Comparison of ENCODE assay signal across 8 mouse cellular contexts in the genomic region with DNA sequence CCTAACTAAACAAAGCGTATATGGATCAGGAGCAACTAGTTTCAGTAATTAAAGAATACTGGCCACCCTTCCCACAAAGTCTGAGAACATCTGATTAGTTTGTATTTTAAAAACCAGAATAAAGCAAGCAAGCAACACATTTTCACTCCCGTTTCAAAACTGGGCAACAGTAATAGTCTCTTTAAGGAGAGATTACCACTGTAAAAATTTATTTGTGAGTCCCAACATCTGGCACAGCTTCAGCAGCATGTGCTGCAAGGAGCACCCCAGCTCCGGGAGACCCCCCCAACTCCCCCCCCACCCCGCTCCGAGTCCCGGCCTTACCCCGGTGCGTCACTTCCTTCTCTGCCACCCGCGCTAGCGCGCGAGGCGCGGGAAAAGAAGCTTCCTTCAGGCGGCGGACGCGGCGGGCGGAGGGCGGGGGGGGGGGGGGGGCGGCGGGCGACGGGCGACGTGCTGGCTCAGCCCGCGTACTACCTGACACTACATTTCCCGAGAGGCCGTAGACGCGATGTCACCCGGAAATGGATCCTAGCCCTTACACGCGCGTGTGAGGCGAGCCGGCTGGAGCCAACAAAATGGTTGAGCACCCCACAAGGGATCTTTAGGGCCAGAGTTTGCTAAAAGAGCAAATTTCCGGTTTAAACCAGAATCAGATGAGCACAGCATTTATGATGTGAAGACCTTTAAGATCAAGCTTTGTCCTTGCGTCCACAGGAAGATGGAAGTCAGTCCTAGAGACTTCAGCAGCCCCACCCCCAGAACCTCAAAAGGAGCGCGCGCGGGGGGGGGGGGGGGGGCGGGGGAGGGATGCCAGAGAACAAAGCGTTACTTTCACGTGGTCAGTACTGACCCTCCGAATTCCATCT. TPM values are rescaled to one million over a fixed set of nuclear protein-coding genes. Genes with fewer than 3 reads are reported as not detected.
DNase-seq lines count a peak whose midpoint lies in the region; ATAC-seq lines count a peak whose summit lies in the region.

No protein-coding gene starts in this region.

- H3K4me3 ChIP-seq in intestine, embryonic 14.5 days (ENCODE audit: low read depth, low read length) = peak overlapping the region; percentile 52

- H3K27ac ChIP-seq in intestine, embryonic 14.5 days (ENCODE audit: low read depth) = peak overlapping the region; percentile 93

- peak; percentile 97 for ATAC-seq in intestine, embryonic 14.5 days (replicated peaks; ENCODE audit: low FRiP score, low TSS enrichment, low read depth)
- peak; percentile 91 for ATAC-seq in megakaryocyte-erythroid progenitor cell, adult 5-6 weeks (replicated peaks; ENCODE audit: low FRiP score, low TSS enrichment, poor library complexity, severe bottlenecking)

- H3K27me3 ChIP-seq in intestine, embryonic 14.5 days (replicated peaks; ENCODE audit: control insufficient read depth, insufficient read depth, low read length) = no peaks in the 10 kb centered on the region

- WGBS in intestine, embryonic 14.5 days = under 1% methylated on average over 21 of the region's 50 CpGs

- H3K4me2 ChIP-seq in intestine, embryonic 14.5 days (ENCODE audit: low read length) = peak overlapping the region; percentile 67

- H3K4me1 ChIP-seq in intestine, embryonic 14.5 days (replicated peaks; ENCODE audit: control insufficient read depth, insufficient read depth, low read length) = no peaks in the 10 kb centered on the region; the same call in 1 of the 2 replicates

- peak overlapping the region; percentile 69 for H3K9ac ChIP-seq in intestine, embryonic 14.5 days (ENCODE audit: low read length)

- H3K36me3 ChIP-seq in intestine, embryonic 14.5 days (ENCODE audit: control insufficient read depth, insufficient read depth, low read length) = peaks cover 13% of the 10 kb centered on the region; the same call in 1 of the 2 replicates

- DNase-seq in adrenal gland, adult 18-20 months (ENCODE audit: low spot score in 2 of 2) = peak; percentile 40 to 75
- peak; percentile 94 for DNase-seq in embryo, embryonic 10.5 days (ENCODE audit: low spot score)
- peak; percentile 87 for DNase-seq in gastrocnemius, postnatal 25 days
- peak; percentile 90 for DNase-seq in intestine, embryonic 14.5 days (ENCODE audit: low spot score)
- DNase-seq in left cerebral cortex, postnatal 14 days (ENCODE audit: low spot score in 2 of 2) = peak; percentile 78 to 95
- DNase-seq in right cerebral cortex, postnatal 14 days = peak; percentile 79
- peak; percentile 75 to 80 for DNase-seq in urinary bladder, postnatal 4 days (ENCODE audit: low spot score in 2 of 2)

- H3K9me3 ChIP-seq in intestine, embryonic 14.5 days (ENCODE audit: control insufficient read depth, low read length) = no peaks in the 10 kb centered on the region

- intact Hi-C loops in left cerebral cortex, postnatal 14 days (cut with DNase I) = loop anchor here (5.0 kb wide), 1 partner anchor 54 kb away; no protein-coding TSS in a partner anchor

RNA-seq across cellular contexts. Expression of a gene that starts 13.6 kb away (rescaled TPM):
- total RNA-seq in adrenal gland, adult 18-20 months (2021) = not detected
- total RNA-seq in gastrocnemius, postnatal 25 days (2021) = not detected
- polyA plus RNA-seq in intestine, embryonic 14.5 days (2014; fragmentation: Nextera tagmentation; extraction: Ambion mirVana) = not detected in 2 replicates
- not detected for total RNA-seq in left cerebral cortex, postnatal 14 days (2021)
- total RNA-seq in megakaryocyte-erythroid progenitor cell, adult 5-6 weeks (2014; fragmentation: Nextera tagmentation) = not detected in 2 replicates
- not detected in 2 replicates for total RNA-seq in megakaryocyte-erythroid progenitor cell, adult 5-6 weeks (2017)

Comparison
In these comparisons a context has a peak if more than half of its experiments do, and no peak if none do; other contexts are left out.
1. Peak in every context shown above with its lines: DNase-seq, ATAC-seq, H3K4me3 ChIP-seq and H3K27ac ChIP-seq.